Comparison of ENCODE assay signal across 14 mouse cellular contexts in genomic region chr10:20018406-20018805, GRCm38 (mm10).
DNase-seq lines count a peak whose midpoint lies in the region; ATAC-seq lines count a peak whose summit lies in the region.
"Had no signal": no experiment of that assay in that cellular context is flagged by ENCODE, and none has a peak within 500 bp of the region (broad histone marks: within the 10 kb centered on the region; RNA-seq: fewer than 3 reads in every experiment).

No protein-coding gene starts in this region.

- no peaks in the 10 kb centered on the region for H3K36me3 ChIP-seq in intestine, embryonic 15.5 days
- H3K36me3 ChIP-seq: embryonic facial prominence, embryonic 12.5 days; forebrain, embryonic 15.5 days had no signal

- intact Hi-C loops in left cerebral cortex, postnatal 36 days (cut with DNase I) = no loop called here

- no peaks in the 10 kb centered on the region for H3K27me3 ChIP-seq in intestine, embryonic 15.5 days (replicated peaks)
- H3K27me3 ChIP-seq: embryonic facial prominence, embryonic 12.5 days; forebrain, embryonic 15.5 days had no signal

- no peak for ATAC-seq in erythroid progenitor cell, adult 5-6 weeks (replicated peaks; ENCODE audit: low FRiP score, poor library complexity, severe bottlenecking)
- ATAC-seq in intestine, embryonic 15.5 days = no peak
- ATAC-seq: forebrain, embryonic 15.5 days; lung, postnatal 0 days had no signal

- H3K4me1 ChIP-seq in intestine, embryonic 15.5 days (replicated peaks) = no peaks in the 10 kb centered on the region

- DNase-seq in layer of hippocampus, adult 11-12 months (ENCODE audit: low spot score) = peak; percentile 15
- no peak for DNase-seq in layer of hippocampus, postnatal 25 days (ENCODE audit: extremely low spot score in 1 of 2, low spot score in 1 of 2)
- DNase-seq in cerebellum, adult 11-12 months = peak; percentile 91
- peak; percentile 77 to 80 for DNase-seq in cerebellum, postnatal 10 days
- DNase-seq in left cerebral cortex, postnatal 36 days (ENCODE audit: low spot score in 2 of 2) = peak; percentile 40 to 48
- DNase-seq: heart, adult 2 months; liver; thymus, postnatal 25 days had no signal

- H3K4me2 ChIP-seq in intestine, embryonic 15.5 days (replicated peaks) = no peak overlapping the region
- H3K4me2 ChIP-seq: embryonic facial prominence, embryonic 12.5 days; forebrain, embryonic 15.5 days had no signal

- H3K9me3 ChIP-seq in intestine, embryonic 15.5 days = no peaks in the 10 kb centered on the region
- H3K9me3 ChIP-seq: forebrain, embryonic 15.5 days had no signal

- WGBS in intestine, embryonic 15.5 days = 95% methylated on average over 10 of the region's 10 CpGs

- no peak overlapping the region for H3K27ac ChIP-seq in intestine, embryonic 15.5 days
- H3K27ac ChIP-seq: embryonic facial prominence, embryonic 12.5 days; forebrain, embryonic 15.5 days; heart, adult 2 months; kidney, postnatal 0 days had no signal

- H3K4me3 ChIP-seq in intestine, embryonic 15.5 days (replicated peaks) = no peak overlapping the region
- H3K4me3 ChIP-seq: embryonic facial prominence, embryonic 12.5 days; forebrain, embryonic 15.5 days; heart, adult 2 months had no signal

- no peak overlapping the region for H3K9ac ChIP-seq in intestine, embryonic 15.5 days
- H3K9ac ChIP-seq: embryonic facial prominence, embryonic 12.5 days; forebrain, embryonic 15.5 days had no signal

Comparison
In these comparisons a context has a peak if more than half of its experiments do, and no peak if none do; other contexts are left out.
1. DNase-seq: peak in layer of hippocampus, adult 11-12 months (single experiment), cerebellum, adult 11-12 months (single experiment), cerebellum, postnatal 10 days (2 of 2) and left cerebral cortex, postnatal 36 days (2 of 2); none in layer of hippocampus, postnatal 25 days (0 of 2).